Mouse (Mus musculus) G1E (cell line): ENCODE data around the gene Celf2.

Source experiments
- CTCF ChIP-seq: IDR thresholded peaks from 2 replicates; pipeline ENCODE4 v1.5.1; 2012; ENCODE audit warnings: low read depth, low read length, inconsistent platforms, mixed read lengths
- GATA1 ChIP-seq: IDR thresholded peaks from 2 replicates; pipeline ENCODE4 v1.6.1; 2012; ENCODE audit warnings: borderline replicate concordance, low read length, inconsistent platforms, mixed read lengths
- POLR2AphosphoS5 ChIP-seq: IDR thresholded peaks from 2 replicates; pipeline ENCODE4 v1.6.1; 2012; ENCODE audit warnings: low read depth, low read length, inconsistent platforms; ENCODE audit not compliant: insufficient replicate concordance
- TAL1 ChIP-seq: conservative IDR thresholded peaks from 2 replicates; pipeline ENCODE4 v1.6.1; 2012; ENCODE audit warnings: low read depth, low read length, inconsistent platforms, mixed read lengths

GRCm38 (mm10) chr2:6526311-6526710, 983.1 kb downstream of the Celf2 start:
- TF ChIP-seq CTCF (no peak), GATA1 (no peak), POLR2AphosphoS5 (no peak), TAL1 (no peak)
